Mouse (Mus musculus): ENCODE results near the gene Tas1r3.

DNA sequence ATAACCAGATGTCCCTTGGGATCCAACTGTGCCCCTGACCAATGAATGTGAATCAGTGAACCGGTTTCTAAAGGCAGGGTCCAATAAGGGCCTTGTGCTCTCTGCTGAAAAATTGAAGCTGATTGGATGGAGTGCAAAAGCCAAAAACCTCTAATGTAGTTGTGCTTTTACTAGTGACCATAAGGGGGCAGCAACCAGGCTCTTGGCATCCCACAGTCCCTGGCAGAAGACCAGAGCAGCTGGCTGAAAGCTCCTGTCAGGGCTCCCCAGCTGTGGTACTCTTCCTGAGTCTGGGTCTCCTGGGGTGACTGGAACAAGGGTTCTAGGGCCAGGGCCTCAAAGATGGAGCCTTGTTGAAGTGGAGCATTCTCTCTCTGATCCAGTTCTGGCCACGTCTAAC is 29.3 kb downstream of the Tas1r3 start:
- peak; percentile 78 for TF ChIP-seq CTCF (IDR thresholded peaks at IDR 0.05)
- TF ChIP-seq EP300 (IDR thresholded peaks at IDR 0.05): no peak

All from lung, postnatal 0 days (tissue).